Mouse (Mus musculus) left cerebral cortex, adult 8-10 months (tissue): ENCODE data around the gene 4833439L19Rik. TPM values are rescaled to one million over a fixed set of nuclear protein-coding genes. Genes with fewer than 3 reads are reported as not detected.

ENCODE experiments used
- DNase-seq, 2 experiments: peaks; one replicate each; pipeline ENCODE4 v3.0.0; 2022; ENCODE audit warnings: low spot score in 2 of 2
- total RNA-seq, 4 experiments: library from RNA; stranded (reverse); gene quantifications; 2 replicates each; pipeline ENCODE4 v1.2.4; 2022

Gene 4833439L19Rik
- total RNA-seq, 4 experiments from 2014 or later: 122 to 141 (median 126) TPM

- DNase-seq: no peak
These were observed 17.6 kb upstream of the 4833439L19Rik start for GRCm38 (mm10) chr13:54582860-54583259.

- DNase-seq: no peak
These were observed 16.9 kb upstream of the 4833439L19Rik start for GRCm38 (mm10) chr13:54582126-54582525.

- no peak for DNase-seq
These were observed 16.1 kb upstream of the 4833439L19Rik start for GRCm38 (mm10) chr13:54581385-54581784.

GRCm38 (mm10) chr13:54577652-54578507, 12.6 kb upstream of the 4833439L19Rik start:
- DNase-seq: no peak

- no peak for DNase-seq
These were observed 10.3 kb upstream of the 4833439L19Rik start for GRCm38 (mm10) chr13:54575489-54575888.

GRCm38 (mm10) chr13:54574854-54575481, 9.7 kb upstream of the 4833439L19Rik start, which contains the start of gene Arl10:
Gene Arl10, plus strand, starts transcription at chr13:54575015.
- peak; percentile 52 to 65 for DNase-seq

- DNase-seq: no peak
These were observed 7.4 kb upstream of the 4833439L19Rik start for GRCm38 (mm10) chr13:54572621-54573020.

- DNase-seq: no peak
These were observed 6.4 kb upstream of the 4833439L19Rik start for GRCm38 (mm10) chr13:54571637-54572036.

GRCm38 (mm10) chr13:54570736-54571135, 5.5 kb upstream of the 4833439L19Rik start:
- DNase-seq: no peak

- no peak for DNase-seq
These were observed 4.0 kb upstream of the 4833439L19Rik start for GRCm38 (mm10) chr13:54569282-54569681.

GRCm38 (mm10) chr13:54568380-54568779, 3.1 kb upstream of the 4833439L19Rik start:
- DNase-seq: no peak

GRCm38 (mm10) chr13:54565594-54566345, 535 bp upstream of the 4833439L19Rik start:
- DNase-seq: peak; percentile 30 to 55

GRCm38 (mm10) chr13:54564232-54565200, 719 bp downstream of the 4833439L19Rik start:
- DNase-seq: no peak

GRCm38 (mm10) chr13:54562562-54562961, 2.7 kb downstream of the 4833439L19Rik start:
- DNase-seq: no peak

GRCm38 (mm10) chr13:54560608-54561007, 4.6 kb downstream of the 4833439L19Rik start:
- DNase-seq: no peak

GRCm38 (mm10) chr13:54559656-54560055, 5.6 kb downstream of the 4833439L19Rik start:
- no peak for DNase-seq

GRCm38 (mm10) chr13:54557652-54558051, 7.6 kb downstream of the 4833439L19Rik start:
- no peak for DNase-seq

GRCm38 (mm10) chr13:54556796-54557195, 8.4 kb downstream of the 4833439L19Rik start:
- no peak for DNase-seq

GRCm38 (mm10) chr13:54556176-54556575, 9.1 kb downstream of the 4833439L19Rik start:
- DNase-seq: no peak

GRCm38 (mm10) chr13:54548036-54548435, 17.2 kb downstream of the 4833439L19Rik start:
- no peak for DNase-seq

- no peak for DNase-seq
These were observed 33.1 kb downstream of the 4833439L19Rik start for GRCm38 (mm10) chr13:54532134-54532533.
